Mouse (Mus musculus) forelimb bud, embryonic 11.5 days (tissue): ENCODE results near the gene Tarbp1.

ENCODE experiments used
- DNase-seq: peaks from one replicate; pipeline ENCODE4 v3.0.0-alpha.2; 2012; ENCODE audit warnings: low read depth, low spot score

The Tarbp1 gene

DNA sequence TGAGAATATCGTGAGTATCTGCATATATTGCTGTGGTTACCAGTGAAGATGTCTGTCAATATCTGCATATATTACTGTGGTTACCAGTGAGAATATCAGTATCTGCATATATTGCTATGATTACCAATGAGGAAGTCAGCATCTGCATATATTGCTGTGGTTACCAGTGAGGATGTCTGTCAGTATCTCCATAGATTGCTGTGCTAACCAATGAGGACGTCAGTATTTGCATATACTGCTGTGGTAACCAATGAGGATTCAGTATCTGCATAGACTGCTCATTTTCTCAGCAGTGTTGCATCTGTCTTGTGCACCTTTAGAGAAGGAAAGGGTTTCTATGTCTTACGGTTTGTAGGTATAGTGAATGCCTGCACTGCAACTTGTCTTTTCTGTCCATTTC lies 54.0 kb downstream of the Tarbp1 start:
- no peak for DNase-seq

DNA sequence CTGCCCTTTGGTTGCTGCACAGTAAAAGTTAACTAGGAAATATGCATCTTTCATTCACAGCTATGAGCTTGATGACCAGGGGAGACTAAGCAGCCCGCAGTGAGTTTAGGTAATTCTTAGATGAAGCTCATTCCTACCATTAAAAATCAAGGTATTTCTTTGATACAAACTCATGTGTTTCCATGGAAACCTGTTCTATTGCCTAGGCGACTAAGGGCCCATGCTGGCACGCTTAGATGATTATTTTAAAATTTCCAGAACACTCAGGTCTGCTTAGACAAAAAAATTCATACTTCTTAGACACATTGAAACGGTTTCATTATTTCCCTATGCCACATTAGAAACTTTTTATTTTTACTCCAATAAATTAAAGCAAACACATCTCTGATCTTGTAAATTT lies 69.8 kb downstream of the Tarbp1 start:
- DNase-seq: no peak

- DNase-seq: peak; percentile 67
These were observed 70.3 kb downstream of the Tarbp1 start for GRCm38 (mm10) chr8:126404550-126404949.

- DNase-seq: no peak
These were observed 76.5 kb downstream of the Tarbp1 start for GRCm38 (mm10) chr8:126398349-126398748.

- DNase-seq: no peak
These were observed 78.9 kb downstream of the Tarbp1 start for GRCm38 (mm10) chr8:126395917-126396316.

GRCm38 (mm10) chr8:126395386-126395785 lies 79.5 kb downstream of the Tarbp1 start:
- no peak for DNase-seq

- DNase-seq: no peak
These were observed 83.3 kb downstream of the Tarbp1 start for GRCm38 (mm10) chr8:126391541-126391940.

DNA sequence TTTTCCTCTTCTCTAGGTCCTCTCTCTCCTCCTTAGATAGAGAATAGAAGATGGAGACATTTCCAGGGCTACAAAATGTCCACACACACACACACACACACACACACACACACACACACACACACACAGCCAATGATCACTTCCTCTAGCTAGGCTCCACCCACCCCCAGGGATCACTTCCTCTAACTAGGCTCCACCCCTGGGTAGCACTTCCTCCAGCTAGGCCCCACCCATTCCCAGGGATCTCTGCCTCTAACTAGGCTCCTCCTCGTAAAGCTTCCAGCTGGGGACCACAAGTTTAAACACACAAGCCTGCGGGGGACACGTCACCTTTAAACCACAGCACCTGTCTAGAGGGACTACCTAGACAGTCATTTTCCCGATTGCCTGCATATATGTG lies 87.3 kb downstream of the Tarbp1 start:
- DNase-seq: no peak

- peak; percentile 9 for DNase-seq
These were observed 92.1 kb downstream of the Tarbp1 start for GRCm38 (mm10) chr8:126382749-126383148.

GRCm38 (mm10) chr8:126382216-126382615 lies 92.6 kb downstream of the Tarbp1 start:
- peak; percentile 25 for DNase-seq

GRCm38 (mm10) chr8:126381299-126381698 lies 93.6 kb downstream of the Tarbp1 start:
- DNase-seq: no peak

GRCm38 (mm10) chr8:126380141-126380540 lies 94.7 kb downstream of the Tarbp1 start:
- DNase-seq: no peak

DNA sequence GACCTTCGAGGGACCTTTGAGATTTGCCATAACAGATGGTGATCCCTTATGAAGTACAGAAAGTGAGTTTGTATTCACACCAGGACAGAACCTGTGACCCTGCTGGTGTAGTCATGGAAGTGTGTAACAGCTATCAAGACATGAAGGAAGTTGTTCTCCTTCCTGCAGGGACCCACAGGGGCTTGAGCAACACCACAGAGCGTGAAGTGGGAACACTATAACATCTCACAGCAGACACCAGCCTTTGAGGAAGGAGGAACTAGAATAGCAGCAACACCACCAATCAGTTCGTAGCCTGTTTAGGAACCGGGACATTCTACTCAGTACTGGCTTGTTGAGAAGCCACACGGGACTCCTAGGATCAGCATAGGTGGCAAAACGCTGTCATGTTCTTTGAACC lies 95.3 kb downstream of the Tarbp1 start:
- no peak for DNase-seq
